Mouse (Mus musculus): ENCODE data around the gene Lgals4. TPM values are rescaled to one million over a fixed set of nuclear protein-coding genes. Genes with fewer than 3 reads are reported as not detected.

Gene Lgals4
- total and polyA plus RNA-seq, 3 experiments, result 2.1 to 5.1 TPM; not detected in 1

DNA sequence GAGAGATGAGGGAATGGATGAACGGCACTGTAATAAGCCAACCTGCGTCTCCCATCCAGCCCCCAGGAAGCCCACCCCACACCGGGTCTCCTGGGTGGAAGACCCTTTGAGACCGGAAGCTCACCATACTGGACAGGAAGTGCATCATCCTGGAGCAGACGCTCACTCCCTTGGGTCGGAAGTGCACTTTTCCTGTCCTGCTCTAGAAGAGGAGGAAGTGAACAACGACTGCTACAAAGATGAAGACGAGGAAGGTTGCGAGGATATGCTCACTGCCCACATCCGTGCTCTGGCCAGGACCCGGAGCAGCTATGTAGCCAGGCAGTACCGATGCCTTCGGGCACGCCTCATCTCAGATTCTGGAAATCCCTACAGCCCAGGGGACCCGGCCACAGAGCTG is 37.8 kb upstream of the Lgals4 start (continued):
- no peak for TF ChIP-seq USF2 (IDR thresholded peaks at IDR 0.05; ENCODE audit: borderline replicate concordance in 1 of 2, insufficient read depth in 1 of 2, low read depth in 1 of 2, low read length in 2 of 2)
- TF ChIP-seq POLR2AphosphoS2 (IDR thresholded peaks at IDR 0.05; ENCODE audit: low read length), result no peak; the same call in 1 of the 2 replicates
- no peak for TF ChIP-seq MYC (IDR thresholded peaks at IDR 0.05; ENCODE audit: low read depth, low read length)
- TF ChIP-seq CHD1 (IDR thresholded peaks at IDR 0.05; ENCODE audit: low read depth, low read length), result no peak
- no peak for TF ChIP-seq E2F4 (IDR thresholded peaks at IDR 0.05; ENCODE audit: borderline replicate concordance, low read depth, low read length)
- TF ChIP-seq SMC3 (IDR thresholded peaks at IDR 0.05; ENCODE audit: low read depth, low read length), result no peak
- TF ChIP-seq MAFK (IDR thresholded peaks at IDR 0.05; ENCODE audit: borderline replicate concordance, low read depth, low read length), result no peak
- TF ChIP-seq USF1 (IDR thresholded peaks at IDR 0.05; ENCODE audit: low read depth, low read length), result no peak
- no peak for TF ChIP-seq MYB (IDR thresholded peaks at IDR 0.05; ENCODE audit: low read depth, low read length)
- no peak for TF ChIP-seq POLR2AphosphoS5 (IDR thresholded peaks at IDR 0.05; ENCODE audit: borderline replicate concordance, low read depth, low read length)
- no peak for TF ChIP-seq BHLHE40 (IDR thresholded peaks at IDR 0.05; ENCODE audit: borderline replicate concordance, low read depth, low read length)
- TF ChIP-seq MXI1 (IDR thresholded peaks at IDR 0.05; ENCODE audit: low read depth, low read length), result no peak; the same call in 1 of the 2 replicates
- TF ChIP-seq TAL1 (IDR thresholded peaks at IDR 0.05; ENCODE audit: low read length), result no peak
- TF ChIP-seq MAZ (IDR thresholded peaks at IDR 0.05; ENCODE audit: low read depth, low read length), result no peak
- no peak for TF ChIP-seq GABPA (IDR thresholded peaks at IDR 0.05; ENCODE audit: low read depth, low read length)

DNA sequence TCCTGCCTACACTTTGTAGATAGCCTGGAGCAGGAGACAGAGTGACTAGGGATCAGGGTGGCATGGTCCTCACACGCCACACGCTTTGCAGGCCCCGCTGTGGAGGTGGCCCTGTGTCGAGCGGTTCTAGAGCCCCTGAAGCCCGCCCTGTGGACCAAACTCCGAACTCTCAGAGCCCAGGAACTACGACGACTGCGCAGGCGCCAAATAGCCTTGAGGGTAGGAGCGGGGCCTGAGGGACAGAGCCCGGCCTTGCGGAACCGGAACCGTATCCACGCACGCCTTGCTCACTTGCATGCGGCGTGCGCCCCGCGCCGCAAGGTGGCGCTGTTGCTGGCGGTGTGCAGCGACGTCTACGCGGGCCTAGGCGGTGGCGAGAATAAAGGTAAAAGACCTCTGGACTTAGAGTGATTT is 37.1 kb upstream of the Lgals4 start:
- Histone ChIP-seq H3K27me3 (ENCODE audit: control insufficient read depth in 1 of 2, insufficient read depth in 2 of 2, low read length in 2 of 2) (no peaks in the 10 kb centered on the region), H3K9me3 (replicated peaks; ENCODE audit: insufficient read depth, low read length) (no peaks in the 10 kb centered on the region), H3K27ac (ENCODE audit: control insufficient read depth, low read depth, low read length) (peak overlapping the region; percentile 53), H3K4me1 (ENCODE audit: control insufficient read depth in 1 of 2, insufficient read depth in 2 of 2, low read length in 2 of 2) (peaks cover 0 to 7% of the 10 kb centered on the region in 2 experiments; a peak in 2 of 4 replicates), H3K79me2 (ENCODE audit: control insufficient read depth, insufficient read depth, low read length, poor library complexity) (peaks cover 9% of the 10 kb centered on the region; the same call in 1 of the 2 replicates), H3K9ac (ENCODE audit: control insufficient read depth, low read depth, low read length, poor library complexity, severe bottlenecking) (peak overlapping the region; percentile 77), H3K4me3 (ENCODE audit: control insufficient read depth in 1 of 2, insufficient read depth in 1 of 2, low read depth in 2 of 2, low read length in 2 of 2) (peak overlapping the region; percentile 54 to 62), H3K36me3 (ENCODE audit: control insufficient read depth in 1 of 2, insufficient read depth in 2 of 2, low read length in 2 of 2) (no peaks in the 10 kb centered on the region)
- DNase-seq (ENCODE audit: low read depth, low spot score), result peak; percentile 87
- TF ChIP-seq USF1 (IDR thresholded peaks at IDR 0.05; ENCODE audit: low read depth, low read length) (no peak), NELFE (IDR thresholded peaks at IDR 0.05; ENCODE audit: low read depth, low read length) (no peak), HCFC1 (IDR thresholded peaks at IDR 0.05; ENCODE audit: low read depth, low read length) (peak; percentile 63), MAFK (IDR thresholded peaks at IDR 0.05; ENCODE audit: borderline replicate concordance, low read depth, low read length) (no peak), MEF2A (IDR thresholded peaks at IDR 0.05; ENCODE audit: extremely low read depth, insufficient replicate concordance, low read depth, low read length, poor library complexity, severe bottlenecking) (no peak), E2F4 (IDR thresholded peaks at IDR 0.05; ENCODE audit: borderline replicate concordance, low read depth, low read length) (no peak), JUND (IDR thresholded peaks at IDR 0.05; ENCODE audit: low read depth, low read length) (no peak), MXI1 (IDR thresholded peaks at IDR 0.05; ENCODE audit: low read depth, low read length) (peak; percentile 80), ZNF384 (IDR thresholded peaks at IDR 0.05; ENCODE audit: low read depth, low read length) (peak; percentile 67; the same call in 1 of the 2 replicates), CHD2 (IDR thresholded peaks at IDR 0.05; ENCODE audit: low read length) (no peak), MAZ (IDR thresholded peaks at IDR 0.05; ENCODE audit: low read depth, low read length) (peak; percentile 31; the same call in 1 of the 2 replicates), USF2 (IDR thresholded peaks at IDR 0.05; ENCODE audit: borderline replicate concordance in 1 of 2, insufficient read depth in 1 of 2, low read depth in 1 of 2, low read length in 2 of 2) (no peak), BHLHE40 (IDR thresholded peaks at IDR 0.05; ENCODE audit: borderline replicate concordance, low read depth, low read length) (no peak), TCF12 (IDR thresholded peaks at IDR 0.05; ENCODE audit: low read depth, low read length) (peak; percentile 43), UBTF (IDR thresholded peaks at IDR 0.05; ENCODE audit: borderline replicate concordance, insufficient read depth, low read depth, low read length) (no peak), ZMIZ1 (IDR thresholded peaks at IDR 0.05; ENCODE audit: low read depth, low read length) (no peak), TBP (IDR thresholded peaks at IDR 0.05; ENCODE audit: low read depth, low read length) (0 out of 2 replicates have a peak, but pooled peaks have one; percentile 35), NRF1 (IDR thresholded peaks at IDR 0.05; ENCODE audit: insufficient read depth, low read depth, low read length, poor library complexity, severe bottlenecking) (peak; percentile 45; the same call in 1 of the 2 replicates), RCOR1 (IDR thresholded peaks at IDR 0.05; ENCODE audit: low read depth, low read length) (no peak), ELF1 (IDR thresholded peaks at IDR 0.05; ENCODE audit: low read depth, low read length) (peak; percentile 57; the same call in 1 of the 2 replicates), MYB (IDR thresholded peaks at IDR 0.05; ENCODE audit: low read depth, low read length) (no peak), GABPA (IDR thresholded peaks at IDR 0.05; ENCODE audit: low read depth, low read length) (no peak), EP300 (IDR thresholded peaks at IDR 0.05; ENCODE audit: low read depth in 1 of 2, low read length in 2 of 2) (no peak), SMC3 (IDR thresholded peaks at IDR 0.05; ENCODE audit: low read depth, low read length) (peak; percentile 93), SIN3A (IDR thresholded peaks at IDR 0.05; ENCODE audit: low read length) (peak; percentile 76), MAX (IDR thresholded peaks at IDR 0.05; ENCODE audit: low read length) (peak; percentile 69), GATA1 (IDR thresholded peaks at IDR 0.05; ENCODE audit: low read depth, low read length) (no peak), MYC (IDR thresholded peaks at IDR 0.05; ENCODE audit: low read depth, low read length) (peak; percentile 80)
